In genomic region chr2:128374926-128375325, GRCm38 (mm10) we compare ENCODE assay signal across 16 mouse cellular contexts.
"Had no signal": no experiment of that assay in that cellular context is flagged by ENCODE, and none has a peak within 500 bp of the region (broad histone marks: within the 10 kb centered on the region; RNA-seq: fewer than 3 reads in every experiment).

No protein-coding gene starts in this region.

- H3K27me3 ChIP-seq: neural tube, embryonic 12.5 days; neural tube, embryonic 13.5 days; neural tube, embryonic 15.5 days; stomach, embryonic 15.5 days had no signal

- H3K9ac ChIP-seq: neural tube, embryonic 12.5 days; neural tube, embryonic 13.5 days; neural tube, embryonic 15.5 days; stomach, embryonic 15.5 days had no signal

- H3K27ac ChIP-seq: neural tube, embryonic 12.5 days; neural tube, embryonic 13.5 days; neural tube, embryonic 15.5 days; stomach, embryonic 15.5 days had no signal

- H3K4me3 ChIP-seq: neural tube, embryonic 12.5 days; neural tube, embryonic 13.5 days; neural tube, embryonic 15.5 days; stomach, embryonic 15.5 days had no signal

- H3K4me1 ChIP-seq: stomach, embryonic 15.5 days had no signal

- H3K9me3 ChIP-seq: neural tube, embryonic 12.5 days; neural tube, embryonic 13.5 days; neural tube, embryonic 15.5 days; stomach, embryonic 15.5 days had no signal

- H3K4me2 ChIP-seq: neural tube, embryonic 12.5 days; neural tube, embryonic 13.5 days; neural tube, embryonic 15.5 days; stomach, embryonic 15.5 days had no signal

- H3K36me3 ChIP-seq: neural tube, embryonic 12.5 days; neural tube, embryonic 13.5 days; neural tube, embryonic 15.5 days; stomach, embryonic 15.5 days had no signal

- DNase-seq: retina, postnatal 1 day; right cerebral cortex, adult 18-20 months; right cerebral cortex, postnatal 14 days; right cerebral cortex, postnatal 25 days; right cerebral cortex, postnatal 4 days; spleen, adult 18-20 months; thymus, adult 18-20 months; thymus, adult 2 months; thymus, postnatal 14 days; thymus, postnatal 25 days; thymus, postnatal 36 days; thymus, postnatal 4 days had no signal
